Mouse (Mus musculus): Measurements from ENCODE around the gene Rab20.

- no peak for TF ChIP-seq POLR2A (IDR thresholded peaks at IDR 0.05; ENCODE audit: low read depth, low read length)
- TF ChIP-seq CTCF (IDR thresholded peaks at IDR 0.05; ENCODE audit: extremely low read depth, insufficient read depth, insufficient read length, insufficient replicate concordance): no peak
Measured at GRCm38 (mm10) chr8:11463889-11464706, 14.4 kb downstream of the Rab20 start.

Data from spleen, adult 2 months (tissue).